Mouse (Mus musculus): ENCODE measurements around the gene Pde3a. TPM values are rescaled to one million over a fixed set of nuclear protein-coding genes. Genes with fewer than 3 reads are reported as not detected.
"Not testable (repeated sequence)": the region's sequence is repeated elsewhere in the genome, so short reads cannot be mapped to it uniquely, and the experiment has no call there.

The Pde3a gene
- polyA plus RNA-seq, 1 experiment from 2014 or later: 1.3 TPM

DNA sequence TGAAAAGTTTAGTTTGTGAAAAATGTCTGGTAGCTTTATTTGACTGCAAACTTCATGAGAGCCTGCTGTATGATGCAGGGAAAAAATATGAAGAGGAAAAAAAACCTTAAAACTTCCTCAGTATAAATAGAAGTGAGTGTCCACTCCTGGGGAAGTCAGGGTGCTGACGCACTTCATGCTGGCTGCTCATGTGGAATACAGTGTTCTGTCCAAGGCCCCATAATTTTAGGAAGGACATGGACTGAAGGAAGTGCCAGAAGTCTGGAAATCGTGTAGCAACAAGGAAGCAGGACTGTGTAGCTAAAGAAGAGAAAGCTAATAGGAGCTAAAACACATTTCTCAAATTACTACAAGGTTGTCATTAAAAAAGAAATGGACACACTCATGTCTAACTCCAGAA is 59.4 kb downstream of the Pde3a start:
- Histone ChIP-seq H3K4me1 (ENCODE audit: control insufficient read depth, low read depth, low read length) (no peaks in the 10 kb centered on the region), H3K4me2 (ENCODE audit: low read depth, low read length) (no peak overlapping the region), H3K9ac (ENCODE audit: low read depth, low read length) (no peak overlapping the region), H3K36me3 (ENCODE audit: control insufficient read depth, insufficient read depth) (no peaks in the 10 kb centered on the region), H3K27ac (ENCODE audit: low read length) (no peak overlapping the region), H3K27me3 (ENCODE audit: control insufficient read depth, insufficient read depth, low read depth, low read length) (no peaks in the 10 kb centered on the region), H3K9me3 (replicated peaks; ENCODE audit: control insufficient read depth, low read length) (no peaks in the 10 kb centered on the region), H3K4me3 (ENCODE audit: low read depth, low read length) (no peak overlapping the region)
- no peak for ATAC-seq (ENCODE audit: low read depth)
- 44% methylated on average over 2 of the region's 2 CpGs for WGBS (ENCODE audit: insufficient replicate concordance)

DNA sequence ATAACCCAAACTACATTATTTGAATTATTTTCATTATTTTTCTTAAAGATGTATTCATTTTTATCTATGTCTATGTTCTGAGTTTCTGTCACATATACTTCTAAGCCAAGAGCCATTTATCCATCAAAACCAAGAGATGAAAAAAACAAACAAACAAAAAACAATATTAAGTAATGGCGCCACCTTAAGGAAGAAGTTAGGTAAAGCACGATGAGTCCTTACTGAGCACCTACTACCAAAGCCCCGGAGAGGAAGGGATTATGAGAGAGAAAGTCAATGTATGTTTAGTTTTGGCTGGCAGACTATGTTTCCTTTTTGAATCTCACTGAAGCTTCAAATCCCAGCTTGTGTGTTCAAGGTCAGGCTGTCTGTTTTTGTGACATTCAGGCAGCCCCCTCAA is 60.8 kb downstream of the Pde3a start:
- no peak overlapping the region for H3K4me2 ChIP-seq (ENCODE audit: low read depth, low read length)
- no peaks in the 10 kb centered on the region for H3K27me3 ChIP-seq (ENCODE audit: control insufficient read depth, insufficient read depth, low read depth, low read length)
- H3K4me1 ChIP-seq (ENCODE audit: control insufficient read depth, low read depth, low read length): no peaks in the 10 kb centered on the region
- no peak for ATAC-seq (ENCODE audit: low read depth)
- no peak overlapping the region for H3K27ac ChIP-seq (ENCODE audit: low read length)
- no peak overlapping the region for H3K9ac ChIP-seq (ENCODE audit: low read depth, low read length)
- WGBS (ENCODE audit: insufficient replicate concordance): 24% methylated on average over 3 of the region's 3 CpGs
- H3K4me3 ChIP-seq (ENCODE audit: low read depth, low read length): no peak overlapping the region
- H3K9me3 ChIP-seq (replicated peaks; ENCODE audit: control insufficient read depth, low read length): no peaks in the 10 kb centered on the region
- no peaks in the 10 kb centered on the region for H3K36me3 ChIP-seq (ENCODE audit: control insufficient read depth, insufficient read depth)

DNA sequence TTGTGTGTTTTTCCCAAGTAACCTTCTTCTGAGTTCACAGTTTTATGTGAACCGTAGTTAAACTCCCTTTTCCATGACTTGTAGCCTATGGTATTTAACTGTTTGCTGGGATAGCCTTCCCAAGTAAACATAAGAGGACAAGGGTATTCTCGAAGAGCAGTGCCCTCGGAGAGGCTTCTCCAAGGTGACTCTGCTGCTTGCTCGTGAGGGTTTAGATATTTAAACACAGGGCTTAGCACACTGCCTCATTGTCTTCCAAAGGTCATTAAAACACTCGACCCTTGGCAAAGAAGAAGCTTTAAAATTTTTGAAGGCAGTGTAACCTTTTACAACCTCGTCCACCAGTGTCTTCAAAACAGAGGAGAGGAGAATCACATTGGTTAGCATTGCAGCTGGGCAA is 61.3 kb downstream of the Pde3a start:
- Histone ChIP-seq H3K36me3 (ENCODE audit: control insufficient read depth, insufficient read depth) (no peaks in the 10 kb centered on the region), H3K27me3 (ENCODE audit: control insufficient read depth, insufficient read depth, low read depth, low read length) (no peaks in the 10 kb centered on the region), H3K9me3 (replicated peaks; ENCODE audit: control insufficient read depth, low read length) (no peaks in the 10 kb centered on the region), H3K27ac (ENCODE audit: low read length) (no peak overlapping the region), H3K4me2 (ENCODE audit: low read depth, low read length) (no peak overlapping the region), H3K4me3 (ENCODE audit: low read depth, low read length) (no peak overlapping the region), H3K4me1 (ENCODE audit: control insufficient read depth, low read depth, low read length) (no peaks in the 10 kb centered on the region), H3K9ac (ENCODE audit: low read depth, low read length) (no peak overlapping the region)
- no peak for ATAC-seq (ENCODE audit: low read depth)
- 42% methylated on average over 6 of the region's 6 CpGs for WGBS (ENCODE audit: insufficient replicate concordance)

DNA sequence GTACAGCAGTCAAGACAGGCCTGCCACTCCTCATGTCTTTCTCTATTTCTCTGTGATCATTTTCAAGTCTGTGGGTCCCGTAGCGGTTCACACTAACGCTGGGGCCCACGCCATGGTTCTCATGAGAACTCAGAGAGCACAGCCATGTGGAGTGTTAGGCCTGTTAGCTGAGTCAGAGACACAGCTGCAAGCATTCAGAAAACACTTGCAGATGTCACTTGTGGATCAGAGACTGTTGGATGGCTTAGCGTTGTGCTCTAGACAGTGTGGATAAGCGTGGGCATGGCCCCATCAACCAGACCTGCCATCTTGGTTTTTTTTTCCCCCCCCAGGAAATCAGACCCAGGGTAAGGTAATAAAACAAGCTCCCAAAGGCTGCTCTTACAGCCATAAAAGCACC is 62.5 kb downstream of the Pde3a start:
- H3K27me3 ChIP-seq (ENCODE audit: control insufficient read depth, insufficient read depth, low read depth, low read length): no peaks in the 10 kb centered on the region
- no peaks in the 10 kb centered on the region for H3K36me3 ChIP-seq (ENCODE audit: control insufficient read depth, insufficient read depth)
- no peaks in the 10 kb centered on the region for H3K9me3 ChIP-seq (replicated peaks; ENCODE audit: control insufficient read depth, low read length)
- no peak for ATAC-seq (ENCODE audit: low read depth)
- no peaks in the 10 kb centered on the region for H3K4me1 ChIP-seq (ENCODE audit: control insufficient read depth, low read depth, low read length)
- no peak overlapping the region for H3K4me3 ChIP-seq (ENCODE audit: low read depth, low read length)
- H3K27ac ChIP-seq (ENCODE audit: low read length): no peak overlapping the region
- H3K9ac ChIP-seq (ENCODE audit: low read depth, low read length): no peak overlapping the region
- 79% methylated on average over 6 of the region's 6 CpGs for WGBS (ENCODE audit: insufficient replicate concordance)
- H3K4me2 ChIP-seq (ENCODE audit: low read depth, low read length): no peak overlapping the region

DNA sequence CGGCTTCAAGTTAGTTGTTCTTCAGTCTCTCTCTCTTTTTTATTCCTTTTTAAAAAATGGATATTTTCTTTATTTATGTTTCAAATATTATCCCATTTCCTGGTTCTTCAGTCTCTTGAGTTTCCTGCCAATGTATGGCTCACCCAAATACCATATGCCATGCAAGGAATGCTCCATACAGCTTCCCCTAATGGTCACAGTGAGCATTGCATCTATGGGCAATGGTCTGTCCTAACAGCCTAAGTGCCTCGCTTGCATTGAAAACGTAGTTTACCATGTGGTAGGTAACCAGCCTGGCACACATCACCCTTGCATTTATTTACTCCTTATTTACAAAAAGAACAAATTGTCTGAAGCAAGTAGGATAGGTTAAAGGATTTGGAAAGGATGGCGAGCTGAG is 64.0 kb downstream of the Pde3a start:
- WGBS (ENCODE audit: insufficient replicate concordance): 74% methylated on average over 4 of the region's 4 CpGs

DNA sequence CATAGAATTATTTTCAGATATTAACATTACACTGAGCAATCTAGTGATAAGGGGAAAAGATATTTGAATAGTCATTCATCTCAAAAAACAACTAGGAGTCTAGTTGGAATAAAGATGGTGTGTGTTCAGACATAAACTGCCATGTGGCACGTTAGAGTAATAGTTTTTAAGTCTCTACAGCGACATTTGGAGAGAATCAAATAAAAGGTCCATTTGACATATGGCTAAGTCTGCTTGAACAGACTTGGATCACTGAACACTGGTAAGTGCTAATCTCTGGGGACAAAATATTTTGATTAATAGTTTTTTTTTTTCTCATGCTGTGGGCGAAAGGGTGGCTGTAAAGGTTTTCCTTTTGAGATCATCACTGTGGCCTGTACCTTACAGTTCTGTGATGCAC is 69.4 kb downstream of the Pde3a start:
- H3K4me3 ChIP-seq (ENCODE audit: low read depth, low read length): no peak overlapping the region
- no peaks in the 10 kb centered on the region for H3K36me3 ChIP-seq (ENCODE audit: control insufficient read depth, insufficient read depth)
- no peaks in the 10 kb centered on the region for H3K27me3 ChIP-seq (ENCODE audit: control insufficient read depth, insufficient read depth, low read depth, low read length)
- H3K27ac ChIP-seq (ENCODE audit: low read length): no peak overlapping the region
- H3K4me1 ChIP-seq (ENCODE audit: control insufficient read depth, low read depth, low read length): no peaks in the 10 kb centered on the region
- no peak for ATAC-seq (ENCODE audit: low read depth)
- 63% methylated on average over 3 of the region's 3 CpGs for WGBS (ENCODE audit: insufficient replicate concordance)
- no peak overlapping the region for H3K4me2 ChIP-seq (ENCODE audit: low read depth, low read length)
- no peak overlapping the region for H3K9ac ChIP-seq (ENCODE audit: low read depth, low read length)
- H3K9me3 ChIP-seq (replicated peaks; ENCODE audit: control insufficient read depth, low read length): no peaks in the 10 kb centered on the region

More for the DNA sequence above, 64.0 kb downstream of the Pde3a start:
- no peak overlapping the region for H3K4me2 ChIP-seq (ENCODE audit: low read depth, low read length)
- H3K9ac ChIP-seq (ENCODE audit: low read depth, low read length): no peak overlapping the region
- no peaks in the 10 kb centered on the region for H3K9me3 ChIP-seq (replicated peaks; ENCODE audit: control insufficient read depth, low read length)
- no peaks in the 10 kb centered on the region for H3K27me3 ChIP-seq (ENCODE audit: control insufficient read depth, insufficient read depth, low read depth, low read length)
- no peak overlapping the region for H3K27ac ChIP-seq (ENCODE audit: low read length)
- H3K4me3 ChIP-seq (ENCODE audit: low read depth, low read length): no peak overlapping the region
- no peaks in the 10 kb centered on the region for H3K36me3 ChIP-seq (ENCODE audit: control insufficient read depth, insufficient read depth)
- ATAC-seq (ENCODE audit: low read depth): no peak
- H3K4me1 ChIP-seq (ENCODE audit: control insufficient read depth, low read depth, low read length): no peaks in the 10 kb centered on the region

DNA sequence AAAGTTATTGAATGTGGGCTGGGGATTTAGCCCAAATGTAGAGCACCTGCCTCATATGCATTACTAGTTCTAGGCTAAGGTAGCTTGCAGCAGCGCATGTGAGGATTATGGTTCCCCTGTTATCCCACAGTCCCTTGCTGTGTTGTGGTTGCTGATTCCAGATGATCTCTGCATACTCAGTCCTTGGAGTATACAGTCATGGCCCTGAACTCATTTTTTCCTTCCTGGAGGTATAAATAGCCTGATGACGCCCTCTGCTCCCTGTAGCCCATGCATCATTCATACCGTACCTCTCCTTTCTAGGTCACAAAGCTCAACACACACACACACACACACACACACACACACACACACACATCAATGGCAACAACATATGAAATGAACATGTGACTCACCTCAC is 72.2 kb downstream of the Pde3a start:
- no peak overlapping the region for H3K4me2 ChIP-seq (ENCODE audit: low read depth, low read length)
- H3K27ac ChIP-seq (ENCODE audit: low read length): no peak overlapping the region
- no peaks in the 10 kb centered on the region for H3K9me3 ChIP-seq (replicated peaks; ENCODE audit: control insufficient read depth, low read length)
- H3K4me1 ChIP-seq (ENCODE audit: control insufficient read depth, low read depth, low read length): no peaks in the 10 kb centered on the region
- H3K9ac ChIP-seq (ENCODE audit: low read depth, low read length): no peak overlapping the region
- H3K36me3 ChIP-seq (ENCODE audit: control insufficient read depth, insufficient read depth): no peaks in the 10 kb centered on the region
- 77% methylated on average over 3 of the region's 3 CpGs for WGBS (ENCODE audit: insufficient replicate concordance)
- no peak overlapping the region for H3K4me3 ChIP-seq (ENCODE audit: low read depth, low read length)
- H3K27me3 ChIP-seq (ENCODE audit: control insufficient read depth, insufficient read depth, low read depth, low read length): no peaks in the 10 kb centered on the region
- ATAC-seq (ENCODE audit: low read depth): no peak

DNA sequence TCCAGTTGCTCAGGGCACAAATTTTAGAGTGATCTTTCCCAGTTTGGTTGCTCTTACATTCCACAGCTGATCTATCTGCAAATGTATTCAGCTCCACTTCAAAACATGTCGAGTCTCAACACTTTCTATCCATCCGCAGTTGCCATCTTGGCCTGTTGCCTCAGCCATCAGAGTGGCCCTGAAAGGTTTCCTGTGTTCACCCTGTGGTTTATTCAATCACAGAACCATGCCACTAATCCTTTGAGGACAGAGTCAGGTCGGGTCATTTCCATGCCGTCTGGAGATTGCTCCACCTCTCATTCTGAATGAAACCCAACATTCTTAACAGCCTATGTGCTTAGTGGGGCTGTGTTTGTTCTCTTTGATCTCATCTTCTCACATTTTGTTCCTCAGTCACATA is 73.9 kb downstream of the Pde3a start:
- Histone ChIP-seq H3K27me3 (ENCODE audit: control insufficient read depth, insufficient read depth, low read depth, low read length) (no peaks in the 10 kb centered on the region), H3K4me3 (ENCODE audit: low read depth, low read length) (no peak overlapping the region), H3K9ac (ENCODE audit: low read depth, low read length) (no peak overlapping the region), H3K27ac (ENCODE audit: low read length) (no peak overlapping the region), H3K4me2 (ENCODE audit: low read depth, low read length) (no peak overlapping the region), H3K9me3 (replicated peaks; ENCODE audit: control insufficient read depth, low read length) (no peaks in the 10 kb centered on the region), H3K4me1 (ENCODE audit: control insufficient read depth, low read depth, low read length) (no peaks in the 10 kb centered on the region), H3K36me3 (ENCODE audit: control insufficient read depth, insufficient read depth) (no peaks in the 10 kb centered on the region)
- WGBS (ENCODE audit: insufficient replicate concordance): 33% methylated on average over 4 of the region's 4 CpGs
- ATAC-seq (ENCODE audit: low read depth): no peak

DNA sequence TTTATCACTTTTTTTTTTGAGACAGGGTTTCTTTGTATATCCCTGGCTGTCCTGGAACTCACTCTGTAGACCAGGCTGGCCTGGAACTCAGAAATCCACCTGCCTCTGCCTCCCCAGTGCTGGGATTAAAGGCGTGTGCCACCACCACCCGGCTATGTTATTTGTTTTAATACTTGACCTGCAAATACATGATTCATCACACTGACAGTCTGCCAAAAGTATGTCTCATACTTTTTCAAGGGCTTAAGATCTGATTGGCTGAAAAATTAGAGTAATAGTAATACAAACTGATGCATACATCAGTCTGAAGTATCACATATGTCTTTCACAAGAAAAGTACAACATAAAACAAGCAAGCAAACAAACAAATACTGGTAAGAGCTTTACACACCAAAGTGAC is 78.1 kb downstream of the Pde3a start:
- H3K4me3 ChIP-seq (ENCODE audit: low read depth, low read length); H3K27me3 ChIP-seq (ENCODE audit: control insufficient read depth, insufficient read depth, low read depth, low read length); H3K4me1 ChIP-seq (ENCODE audit: control insufficient read depth, low read depth, low read length); H3K9ac ChIP-seq (ENCODE audit: low read depth, low read length); H3K36me3 ChIP-seq (ENCODE audit: control insufficient read depth, insufficient read depth); H3K4me2 ChIP-seq (ENCODE audit: low read depth, low read length); H3K27ac ChIP-seq (ENCODE audit: low read length); ATAC-seq (ENCODE audit: low read depth); H3K9me3 ChIP-seq (replicated peaks; ENCODE audit: control insufficient read depth, low read length): not testable (repeated sequence)
- whole genome bisulfite sequencing (ENCODE audit: insufficient replicate concordance): 71% methylated on average over 2 of the region's 2 CpGs

DNA sequence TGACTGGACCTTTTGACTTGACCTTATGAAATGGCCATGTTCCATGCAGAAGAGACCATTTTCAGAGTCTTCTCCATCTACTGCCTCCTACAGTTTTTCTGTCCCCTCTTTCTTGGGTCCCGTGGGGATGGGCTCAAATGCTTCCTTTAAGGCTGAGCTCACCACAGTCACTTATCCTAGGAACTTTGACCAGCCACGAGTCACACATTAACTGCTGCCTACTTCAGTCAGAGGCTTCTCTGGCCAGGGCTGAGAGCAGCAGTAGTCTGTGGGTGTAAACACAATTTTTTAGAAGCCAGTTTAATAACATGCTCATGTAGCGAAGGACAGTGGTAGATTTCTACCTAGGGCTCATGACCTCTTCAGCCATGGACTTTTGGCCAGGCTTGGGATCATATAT is 79.0 kb downstream of the Pde3a start:
- ATAC-seq (ENCODE audit: low read depth): peak; percentile 58; the same call in 1 of the 2 replicates
- peak overlapping the region; percentile 10; the same call in 1 of the 2 replicates for H3K27ac ChIP-seq (ENCODE audit: low read length)

More for the DNA sequence above, 79.0 kb downstream of the Pde3a start:
- Histone ChIP-seq H3K9ac (ENCODE audit: low read depth, low read length) (no peak overlapping the region), H3K4me2 (ENCODE audit: low read depth, low read length) (no peak overlapping the region), H3K27me3 (ENCODE audit: control insufficient read depth, insufficient read depth, low read depth, low read length) (no peaks in the 10 kb centered on the region), H3K36me3 (ENCODE audit: control insufficient read depth, insufficient read depth) (no peaks in the 10 kb centered on the region), H3K4me3 (ENCODE audit: low read depth, low read length) (no peak overlapping the region), H3K4me1 (ENCODE audit: control insufficient read depth, low read depth, low read length) (no peaks in the 10 kb centered on the region; the same call in none of the 2 replicates), H3K9me3 (replicated peaks; ENCODE audit: control insufficient read depth, low read length) (no peaks in the 10 kb centered on the region)
- 32% methylated on average over 3 of the region's 3 CpGs for WGBS (ENCODE audit: insufficient replicate concordance)

Measured in liver, embryonic 16.5 days (tissue).